In the genomic region with DNA sequence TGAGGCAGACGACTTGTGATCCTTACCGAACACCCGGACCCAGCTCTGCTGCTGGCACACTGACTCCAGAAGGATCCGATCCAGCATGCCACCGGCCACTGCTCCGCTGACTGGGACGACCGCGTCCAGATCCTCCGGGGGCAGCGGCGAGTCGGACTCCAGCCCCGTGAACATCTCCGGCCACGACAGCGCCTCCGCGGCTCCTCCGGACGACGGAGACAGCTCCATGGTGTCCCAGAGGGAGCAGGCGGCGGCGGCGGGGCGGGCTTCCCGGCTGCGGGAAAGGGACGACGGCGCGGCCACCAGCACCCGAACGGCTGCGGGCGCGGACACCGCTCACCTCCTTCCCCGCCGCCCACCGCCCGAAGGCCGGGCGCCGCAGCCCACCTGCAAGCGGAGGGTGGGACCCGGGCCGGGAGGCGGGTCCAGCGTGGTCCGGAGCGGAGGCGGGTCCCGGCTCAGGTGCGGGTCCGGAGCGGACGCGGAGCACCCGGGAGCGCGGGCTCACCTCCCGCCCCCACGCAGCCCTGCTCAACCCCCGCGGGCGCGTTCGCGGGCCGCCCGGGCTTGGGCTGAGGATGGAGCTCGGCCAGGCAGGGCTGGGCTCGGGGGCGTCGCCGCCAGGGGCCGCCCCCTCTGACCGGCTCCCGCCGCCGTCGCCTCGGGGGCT, we compare ENCODE assay signal across 8 mouse cellular contexts. TPM values are rescaled to one million over a fixed set of nuclear protein-coding genes. Genes with fewer than 3 reads are reported as not detected.
A peak's percentile ranks its signal among the peaks of the same experiment; 100 is the strongest.
DNase-seq lines count a peak whose midpoint lies in the region; ATAC-seq and TF ChIP-seq lines count a peak whose summit lies in the region.

No protein-coding gene starts in this region.

- WGBS in cerebellum, adult 2 months: under 1% methylated on average over 84 of the region's 85 CpGs
- 4% methylated on average over 73 of the region's 85 CpGs for WGBS in forebrain, postnatal 0 days
- 1% methylated on average over 43 of the region's 85 CpGs for WGBS in hindbrain, embryonic 11.5 days

- TF ChIP-seq POLR2A in cerebellum, adult 2 months (IDR thresholded peaks at IDR 0.05; ENCODE audit: borderline replicate concordance, insufficient read depth, low read length): no peak

- peak overlapping the region; percentile 79 for H3K9ac ChIP-seq in forebrain, postnatal 0 days
- H3K9ac ChIP-seq in hindbrain, embryonic 11.5 days (ENCODE audit: low read depth, low read length): peak overlapping the region; percentile 87

- no peaks in the 10 kb centered on the region for H3K27me3 ChIP-seq in Patski
- H3K27me3 ChIP-seq in cerebellum, adult 2 months (ENCODE audit: control insufficient read depth, insufficient read depth, low read length): no peaks in the 10 kb centered on the region
- no peaks in the 10 kb centered on the region for H3K27me3 ChIP-seq in forebrain, postnatal 0 days (ENCODE audit: insufficient read depth, low read length)
- H3K27me3 ChIP-seq in hindbrain, embryonic 11.5 days (ENCODE audit: control insufficient read depth, insufficient read depth, low read length): no peaks in the 10 kb centered on the region

- peak overlapping the region; percentile 65 for H3K4me2 ChIP-seq in forebrain, postnatal 0 days (ENCODE audit: low read depth)
- peak overlapping the region; percentile 67 for H3K4me2 ChIP-seq in hindbrain, embryonic 11.5 days (replicated peaks; ENCODE audit: low read depth, low read length)

- H3K9me3 ChIP-seq in forebrain, postnatal 0 days (ENCODE audit: low read length): no peaks in the 10 kb centered on the region
- H3K9me3 ChIP-seq in hindbrain, embryonic 11.5 days (ENCODE audit: control insufficient read depth, low read length): no peaks in the 10 kb centered on the region

- no peak for DNase-seq in Patski (ENCODE audit: low read depth, low spot score)
- peak; percentile 79 to 81 for DNase-seq in cerebellum, adult 2 months
- peak; percentile 49 for DNase-seq in forebrain, postnatal 0 days
- peak; percentile 73 for DNase-seq in hindbrain, embryonic 11.5 days (ENCODE audit: low spot score)
- peak; percentile 60 to 69 for DNase-seq in layer of hippocampus, postnatal 36 days
- peak; percentile 41 for DNase-seq in lung, postnatal 25 days (ENCODE audit: low spot score)
- DNase-seq in retina, postnatal 7 days (ENCODE audit: low read depth, low spot score): peak; percentile 45
- no peak for DNase-seq in c-Kit-positive CD71-positive TER-119-positive erythroid progenitor cells, embryonic 14.5 days (ENCODE audit: low spot score)

- TF ChIP-seq CTCF in Patski (IDR thresholded peaks at IDR 0.05): no peak
- TF ChIP-seq CTCF in cerebellum, adult 2 months (IDR thresholded peaks at IDR 0.05; ENCODE audit: borderline replicate concordance, insufficient read depth, low read depth, low read length): no peak
- peak; percentile 39; the same call in 1 of the 2 replicates for TF ChIP-seq CTCF in forebrain, postnatal 0 days (IDR thresholded peaks at IDR 0.05; ENCODE audit: low read depth)

- H3K4me3 ChIP-seq in cerebellum, adult 2 months (replicated peaks; ENCODE audit: insufficient read depth, low read depth, low read length): peak overlapping the region; percentile 91
- peak overlapping the region; percentile 94 for H3K4me3 ChIP-seq in forebrain, postnatal 0 days (ENCODE audit: low read depth, low read length)
- H3K4me3 ChIP-seq in hindbrain, embryonic 11.5 days (ENCODE audit: low read depth, low read length): peak overlapping the region; percentile 96

- CTCF ChIA-PET in Patski (lab: Charles Lee): interaction anchor here (0.8 to 2.0 kb wide), 7 partner anchors 32 to 126 kb away, joined by 3 to 6 read pairs (median 4); no protein-coding TSS in a partner anchor

- in situ Hi-C loops in Patski (cut with MboI; ENCODE audit: low pct_unique_long_range_greater_than_20kb): loop anchor here (5.0 kb wide), 1 partner anchor 115 kb away; no protein-coding TSS in a partner anchor

- peak; percentile 75 for ATAC-seq in Patski
- peak; percentile 81 for ATAC-seq in forebrain, postnatal 0 days
- peak; percentile 93 for ATAC-seq in hindbrain, embryonic 11.5 days (ENCODE audit: low FRiP score)

- no peaks in the 10 kb centered on the region for H3K36me3 ChIP-seq in forebrain, postnatal 0 days (ENCODE audit: insufficient read depth)
- no peaks in the 10 kb centered on the region for H3K36me3 ChIP-seq in hindbrain, embryonic 11.5 days (ENCODE audit: control insufficient read depth, insufficient read depth, low read length)

- peak overlapping the region; percentile 80; the same call in 1 of the 2 replicates for H3K27ac ChIP-seq in cerebellum, adult 2 months (ENCODE audit: insufficient read depth, low read length)
- peak overlapping the region; percentile 96 for H3K27ac ChIP-seq in forebrain, postnatal 0 days (ENCODE audit: low read depth, low read length)
- H3K27ac ChIP-seq in hindbrain, embryonic 11.5 days (ENCODE audit: low read depth, low read length): peak overlapping the region; percentile 98

- H3K4me1 ChIP-seq in cerebellum, adult 2 months (ENCODE audit: control insufficient read depth, insufficient read depth, low read length): 0 out of 2 replicates have a peak, but pooled peaks cover 3% of the 10 kb centered on the region
- H3K4me1 ChIP-seq in forebrain, postnatal 0 days (ENCODE audit: insufficient read depth): no peaks in the 10 kb centered on the region; the same call in 1 of the 2 replicates
- H3K4me1 ChIP-seq in hindbrain, embryonic 11.5 days (replicated peaks; ENCODE audit: control insufficient read depth, insufficient read depth, low read length): no peaks in the 10 kb centered on the region

- POLR2A ChIA-PET in Patski (lab: Charles Lee): interaction anchor here (0.9 to 1.0 kb wide), 2 partner anchors 47 to 114 kb away, joined by 3 read pairs; no protein-coding TSS in a partner anchor

RNA-seq across cellular contexts. Expression of a gene that starts 0.5 kb away (rescaled TPM):
- 16.6 TPM for polyA plus RNA-seq in Patski (2021)
- polyA plus RNA-seq in cerebellum, adult 2 months (2012; rRNA removed): 14.6 and 14.9 TPM in 2 replicates
- total RNA-seq in forebrain, postnatal 0 days (2014; rRNA removed): 33.6 and 42.1 TPM in 2 replicates
- 18.3 and 26.3 TPM in 2 replicates for polyA plus RNA-seq in forebrain, postnatal 0 days (2015; fragmentation: Nextera tagmentation; extraction: Ambion mirVana)
- polyA plus RNA-seq in hindbrain, embryonic 11.5 days (2014; fragmentation: Nextera tagmentation; extraction: Ambion mirVana): 22.3 and 28.5 TPM in 2 replicates
- total RNA-seq in layer of hippocampus, postnatal 36 days (2021): 10 to 100 TPM; 73.6 to 99.1 TPM

RNA-seq across cellular contexts. Expression of a gene that starts 46.5 kb away (rescaled TPM):
- not detected for polyA plus RNA-seq in Patski (2021)
- polyA plus RNA-seq in cerebellum, adult 2 months (2012; rRNA removed): 25.5 and 28.5 TPM in 2 replicates
- 9.4 and 12.8 TPM in 2 replicates for total RNA-seq in forebrain, postnatal 0 days (2014; rRNA removed)
- polyA plus RNA-seq in forebrain, postnatal 0 days (2015; fragmentation: Nextera tagmentation; extraction: Ambion mirVana): 5.6 and 6.9 TPM in 2 replicates
- 7.4 and 8.8 TPM in 2 replicates for polyA plus RNA-seq in hindbrain, embryonic 11.5 days (2014; fragmentation: Nextera tagmentation; extraction: Ambion mirVana)
- total RNA-seq in layer of hippocampus, postnatal 36 days (2021): 1 to 10 TPM; 3.8 to 4.1 TPM

Comparison
In these comparisons a context has a peak if more than half of its experiments do, and no peak if none do; other contexts are left out.
1. DNase-seq: peak in cerebellum, adult 2 months (2 of 2), forebrain, postnatal 0 days (single experiment), hindbrain, embryonic 11.5 days (single experiment), layer of hippocampus, postnatal 36 days (2 of 2), lung, postnatal 25 days (single experiment) and retina, postnatal 7 days (single experiment); none in Patski (single experiment) and c-Kit-positive CD71-positive TER-119-positive erythroid progenitor cells, embryonic 14.5 days (single experiment).
2. Peak in every context shown above with its lines, with median percentiles within 50 percentile points of each other: ATAC-seq, H3K27ac ChIP-seq and H3K4me3 ChIP-seq.